Mouse (Mus musculus): ENCODE measurements around the gene Tmem9b. TPM values are rescaled to one million over a fixed set of nuclear protein-coding genes. Genes with fewer than 3 reads are reported as not detected.

Gene Tmem9b
- polyA plus RNA-seq, 1 experiment = 51.9 TPM

GRCm38 (mm10) chr7:109686585-109687128 is 66.0 kb downstream of the Tmem9b start:
- no peak for DNase-seq (ENCODE audit: low read depth)

Other genes starting within 250 kb of the Tmem9b start
- gene Trim66, start 244.7 kb downstream of the Tmem9b start, polyA plus RNA-seq (2012; rRNA removed) = 0.27 TPM in 2 replicates
- gene Rpl27a, start 233.7 kb downstream of the Tmem9b start, polyA plus RNA-seq (2012; rRNA removed) = 355 and 393 TPM in 2 replicates
- gene St5, start 49.3 kb downstream of the Tmem9b start, polyA plus RNA-seq (2012; rRNA removed) = 35.8 and 51.2 TPM in 2 replicates
- gene Akip1, start 49.2 kb downstream of the Tmem9b start, polyA plus RNA-seq (2012; rRNA removed) = 14.1 and 19.7 TPM in 2 replicates
- gene BC051019, start 29.0 kb downstream of the Tmem9b start, polyA plus RNA-seq (2012; rRNA removed) = 1.8 and 2.6 TPM in 2 replicates
- 0.27 and 0.65 TPM in 2 replicates for gene Ascl3, start 21.1 kb downstream of the Tmem9b start, polyA plus RNA-seq (2012; rRNA removed)
- 0.09 and 0.11 TPM in 2 replicates for gene Nrip3, start 29.1 kb upstream of the Tmem9b start, polyA plus RNA-seq (2012; rRNA removed)
- gene Scube2, start 112.8 kb upstream of the Tmem9b start, polyA plus RNA-seq (2012; rRNA removed) = 0.23 and 0.43 TPM in 2 replicates
- 63.8 and 87.1 TPM in 2 replicates for gene Dennd5a, start 207.6 kb upstream of the Tmem9b start, polyA plus RNA-seq (2012; rRNA removed)
- 31.1 and 32.4 TPM in 2 replicates for gene Tmem41b, start 234.1 kb upstream of the Tmem9b start, polyA plus RNA-seq (2012; rRNA removed)

All from gonadal fat pad, adult 2 months (tissue).